Mouse (Mus musculus) MEL (cell line): ENCODE measurements around the gene Pom121l2.

Experiments
- CTCF ChIP-seq, 3 experiments: IDR thresholded peaks in 2 of 3; conservative IDR thresholded peaks in 1 of 3; 2 replicates each; pipeline ENCODE4 v1.5.1; 2011 to 2012; ENCODE audit warnings: low read length in 3 of 3, low read depth in 2 of 3, mild to moderate bottlenecking in 2 of 3, improper control_type of control experiment in 1 of 3, inconsistent platforms in 1 of 3, mixed read lengths in 1 of 3, moderate library complexity in 1 of 3; ENCODE audit not compliant: control insufficient read depth in 1 of 3, insufficient read depth in 1 of 3, poor library complexity in 1 of 3, severe bottlenecking in 1 of 3
- EP300 ChIP-seq, 2 experiments: IDR thresholded peaks; 2 replicates each; pipeline ENCODE4 v1.6.1; 2011; ENCODE audit warnings: improper control_type of control experiment in 2 of 2, low read length in 2 of 2, low read depth in 1 of 2, mild to moderate bottlenecking in 1 of 2
- NELFE ChIP-seq: IDR thresholded peaks from 2 replicates; pipeline ENCODE4 v1.6.1; 2011; ENCODE audit warnings: low read depth, low read length, improper control_type of control experiment
- POLR2A ChIP-seq, 2 experiments: IDR thresholded peaks; 2 replicates each; pipeline ENCODE4 v1.6.1; 2011 to 2012; ENCODE audit warnings: low read length in 2 of 2, mild to moderate bottlenecking in 2 of 2, control low read depth in 1 of 2, improper control_type of control experiment in 1 of 2, low read depth in 1 of 2, moderate library complexity in 1 of 2; ENCODE audit not compliant: control insufficient read depth in 1 of 2, insufficient read depth in 1 of 2, poor library complexity in 1 of 2
- TBP ChIP-seq: IDR thresholded peaks from 2 replicates; pipeline ENCODE4 v1.8.0; 2011; ENCODE audit warnings: low read depth, low read length, improper control_type of control experiment
- USF1 ChIP-seq: IDR thresholded peaks from 2 replicates; pipeline ENCODE4 v1.6.1; 2014; ENCODE audit warnings: low read depth, mild to moderate bottlenecking, inconsistent platforms, low read length, improper control_type of control experiment, moderate library complexity
- ZNF384 ChIP-seq: IDR thresholded peaks from 2 replicates; pipeline ENCODE4 v1.6.1; 2012; ENCODE audit warnings: low read depth, mild to moderate bottlenecking, inconsistent platforms, low read length, improper control_type of control experiment

GRCm38 (mm10) chr13:22037415-22037814 lies 56.4 kb downstream of the Pom121l2 start:
- no peak for TF ChIP-seq CTCF (IDR thresholded peaks at IDR 0.05 in 2 of 3, conservative IDR thresholded peaks at IDR 0.05 in 1 of 3; ENCODE audit: control insufficient read depth in 1 of 3, insufficient read depth in 1 of 3, low read depth in 2 of 3, low read length in 3 of 3, poor library complexity in 1 of 3, severe bottlenecking in 1 of 3)
- TF ChIP-seq POLR2A (IDR thresholded peaks at IDR 0.05; ENCODE audit: control insufficient read depth in 1 of 2, insufficient read depth in 1 of 2, low read depth in 1 of 2, low read length in 2 of 2, poor library complexity in 1 of 2): no peak
- TF ChIP-seq NELFE: no peak
- TF ChIP-seq USF1: no peak
- TF ChIP-seq ZNF384: no peak
- TF ChIP-seq TBP: 0 out of 2 replicates have a peak, but pooled peaks have one; percentile 4
- no peak for TF ChIP-seq EP300 (IDR thresholded peaks at IDR 0.05; ENCODE audit: low read depth in 1 of 2, low read length in 2 of 2)
